Mouse (Mus musculus): ENCODE data around the gene Rassf3.

Gene Rassf3

GRCm38 (mm10) chr10:121465033-121465432 is 11.1 kb downstream of the Rassf3 start:
- no peak for DNase-seq (ENCODE audit: extremely low read depth, low read depth, low spot score)

GRCm38 (mm10) chr10:121462162-121462881 is 13.8 kb downstream of the Rassf3 start:
- no peak for DNase-seq (ENCODE audit: extremely low read depth, low read depth, low spot score)

- no peak for DNase-seq (ENCODE audit: extremely low read depth, low read depth, low spot score)
These were observed 14.6 kb downstream of the Rassf3 start for GRCm38 (mm10) chr10:121461404-121462161.

GRCm38 (mm10) chr10:121459124-121459853 is 16.9 kb downstream of the Rassf3 start:
- DNase-seq (ENCODE audit: extremely low read depth, low read depth, low spot score), result no peak

GRCm38 (mm10) chr10:121458408-121458807 is 17.7 kb downstream of the Rassf3 start:
- no peak for DNase-seq (ENCODE audit: extremely low read depth, low read depth, low spot score)

- no peak for DNase-seq (ENCODE audit: extremely low read depth, low read depth, low spot score)
These were observed 18.8 kb downstream of the Rassf3 start for GRCm38 (mm10) chr10:121457381-121457780.

GRCm38 (mm10) chr10:121455517-121455916 is 20.6 kb downstream of the Rassf3 start:
- no peak for DNase-seq (ENCODE audit: extremely low read depth, low read depth, low spot score)

GRCm38 (mm10) chr10:121454708-121455475 is 21.3 kb downstream of the Rassf3 start:
- no peak for DNase-seq (ENCODE audit: extremely low read depth, low read depth, low spot score)

GRCm38 (mm10) chr10:121454033-121454432 is 22.1 kb downstream of the Rassf3 start:
- no peak for DNase-seq (ENCODE audit: extremely low read depth, low read depth, low spot score)

- no peak for DNase-seq (ENCODE audit: extremely low read depth, low read depth, low spot score)
These were observed 30.3 kb downstream of the Rassf3 start for GRCm38 (mm10) chr10:121445808-121446207.

- no peak for DNase-seq (ENCODE audit: extremely low read depth, low read depth, low spot score)
These were observed 31.9 kb downstream of the Rassf3 start for GRCm38 (mm10) chr10:121444198-121444597.

- no peak for DNase-seq (ENCODE audit: extremely low read depth, low read depth, low spot score)
These were observed 32.4 kb downstream of the Rassf3 start for GRCm38 (mm10) chr10:121443791-121444190.

- no peak for DNase-seq (ENCODE audit: extremely low read depth, low read depth, low spot score)
These were observed 36.8 kb downstream of the Rassf3 start for GRCm38 (mm10) chr10:121439310-121439731.

GRCm38 (mm10) chr10:121438109-121438508 is 38.0 kb downstream of the Rassf3 start:
- DNase-seq (ENCODE audit: extremely low read depth, low read depth, low spot score), result no peak

GRCm38 (mm10) chr10:121436693-121437092 is 39.5 kb downstream of the Rassf3 start:
- no peak for DNase-seq (ENCODE audit: extremely low read depth, low read depth, low spot score)

GRCm38 (mm10) chr10:121436258-121436645 is 39.9 kb downstream of the Rassf3 start:
- no peak for DNase-seq (ENCODE audit: extremely low read depth, low read depth, low spot score)

- no peak for DNase-seq (ENCODE audit: extremely low read depth, low read depth, low spot score)
These were observed 40.4 kb downstream of the Rassf3 start for GRCm38 (mm10) chr10:121435546-121436257.

- no peak for DNase-seq (ENCODE audit: extremely low read depth, low read depth, low spot score)
These were observed 41.6 kb downstream of the Rassf3 start for GRCm38 (mm10) chr10:121434441-121435103.

- DNase-seq (ENCODE audit: extremely low read depth, low read depth, low spot score), result no peak
These were observed 43.4 kb downstream of the Rassf3 start for GRCm38 (mm10) chr10:121432635-121433280.

Measured in fat pad, adult 2 months (tissue).